Mouse (Mus musculus) stomach, postnatal 0 days (tissue): Measurements from ENCODE around the gene Hspa4. TPM values are rescaled to one million over a fixed set of nuclear protein-coding genes. Genes with fewer than 3 reads are reported as not detected.

Experiments used
- ATAC-seq: fragments of 200-750 bp; cut with Nextera tagmentation; 2 replicates; pipeline ENCODE4 v1.8.0; 2017; ENCODE audit not compliant: low FRiP score, low TSS enrichment
- DNase-seq: peaks from one replicate; pipeline ENCODE4 v3.0.0-alpha.2; 2016; ENCODE audit warnings: low spot score
- H3K27ac ChIP-seq: fragments of 300-500 bp; sonication (generic); replicated peaks from 2 replicates; pipeline ENCODE4 v1.5.1; 2014; ENCODE audit warnings: mild to moderate bottlenecking, control low read depth
- H3K27me3 ChIP-seq: fragments of 300-500 bp; sonication (generic); 2 replicates; pipeline ENCODE4 v1.6.1; 2014; ENCODE audit warnings: low read length; ENCODE audit not compliant: control insufficient read depth, insufficient read depth
- H3K36me3 ChIP-seq: fragments of 300-500 bp; sonication (generic); 2 replicates; pipeline ENCODE4 v1.6.1; 2014; ENCODE audit warnings: low read length, mixed read lengths; ENCODE audit not compliant: control insufficient read depth, insufficient read depth
- H3K4me1 ChIP-seq: fragments of 300-500 bp; sonication (generic); replicated peaks from 2 replicates; pipeline ENCODE4 v1.6.1; 2014; ENCODE audit warnings: antibody characterized with exemption; ENCODE audit not compliant: control insufficient read depth, insufficient read depth
- H3K4me2 ChIP-seq: fragments of 300-500 bp; sonication (generic); replicated peaks from 2 replicates; pipeline ENCODE4 v1.6.1; 2014; ENCODE audit warnings: low read depth, mild to moderate bottlenecking, control low read depth, moderate library complexity
- H3K4me3 ChIP-seq: fragments of 300-500 bp; sonication (generic); 2 replicates; pipeline ENCODE4 v1.5.1; 2014; ENCODE audit warnings: low read depth, low read length, control low read depth
- H3K9ac ChIP-seq: fragments of 300-500 bp; sonication (generic); 2 replicates; pipeline ENCODE4 v1.6.1; 2014; ENCODE audit warnings: mild to moderate bottlenecking, low read length, control low read depth, mixed read lengths
- H3K9me3 ChIP-seq: fragments of 300-500 bp; sonication (generic); 2 replicates; pipeline ENCODE4 v1.6.1; 2016; ENCODE audit warnings: low read length; ENCODE audit not compliant: control insufficient read depth
- CTCF ChIP-seq: IDR thresholded peaks from 2 replicates; pipeline ENCODE4 v1.5.1; 2016; ENCODE audit warnings: antibody characterized with exemption, low read depth, mild to moderate bottlenecking, moderate library complexity
- EP300 ChIP-seq: optimal IDR thresholded peaks from 2 replicates; pipeline ENCODE3; 2016; ENCODE audit warnings: antibody characterized with exemption
- WGBS: fragments of 180-500 bp; shearing (Covaris S2); extraction: QIAGEN DNeasy Blood & Tissue Kit; methylation state at CpG from one replicate; pipeline ENCODE4 v1.1.7; 2014; 5-methylcytosine and 5-hydroxymethylcytosine counted together
- polyA plus RNA-seq: library from polyadenylated mRNA; unstranded; fragments of >200 nt; fragmentation: Nextera tagmentation; extraction: Ambion mirVana; gene quantifications from 2 replicates; pipeline ENCODE4 v1.2.1, GENCODE M21; 2015

Gene Hspa4
- polyA plus RNA-seq, 1 experiment from 2014 or later: 59.9 TPM

DNA sequence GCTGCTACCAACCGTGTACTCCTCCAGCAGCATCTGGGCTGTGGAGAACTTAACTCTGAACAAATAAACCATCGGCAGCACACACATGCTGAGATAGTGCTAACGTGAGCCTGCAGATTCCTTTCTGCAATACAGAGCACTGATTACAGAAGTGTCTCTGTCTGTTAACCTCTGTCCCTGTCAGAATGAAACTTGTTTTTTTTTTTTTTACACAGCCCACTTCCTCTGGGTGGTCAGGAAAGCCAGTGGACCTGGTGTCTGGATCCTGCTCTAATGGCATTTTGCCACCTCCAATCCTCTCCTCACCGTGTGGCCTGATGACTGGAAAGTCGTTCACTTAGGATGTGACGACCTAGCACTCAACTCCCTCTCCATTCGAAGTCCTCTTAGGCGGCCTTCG lies 66.7 kb downstream of the Hspa4 start:
- ATAC-seq: no peak
- WGBS: 62% methylated on average over 9 of the region's 9 CpGs
- no peak overlapping the region for H3K27ac ChIP-seq

GRCm38 (mm10) chr11:53231836-53232235 lies 68.4 kb downstream of the Hspa4 start:
- no peak for ATAC-seq
- no peak overlapping the region for H3K27ac ChIP-seq
- TF ChIP-seq CTCF: no peak
- TF ChIP-seq EP300: no peak
- H3K36me3 ChIP-seq: no peaks in the 10 kb centered on the region
- H3K4me1 ChIP-seq: no peaks in the 10 kb centered on the region
- 73% methylated on average over 5 of the region's 5 CpGs for WGBS
- no peaks in the 10 kb centered on the region for H3K27me3 ChIP-seq
- no peak overlapping the region for H3K4me2 ChIP-seq
- no peak overlapping the region for H3K9ac ChIP-seq
- H3K4me3 ChIP-seq: no peak overlapping the region
- no peaks in the 10 kb centered on the region for H3K9me3 ChIP-seq
- DNase-seq: no peak

More for the DNA sequence above, 66.7 kb downstream of the Hspa4 start:
- Histone ChIP-seq H3K9me3 (no peaks in the 10 kb centered on the region), H3K36me3 (no peaks in the 10 kb centered on the region), H3K4me1 (no peaks in the 10 kb centered on the region), H3K9ac (no peak overlapping the region), H3K4me3 (no peak overlapping the region), H3K4me2 (no peak overlapping the region), H3K27me3 (no peaks in the 10 kb centered on the region)
- DNase-seq: no peak
- TF ChIP-seq CTCF: no peak
- no peak for TF ChIP-seq EP300

GRCm38 (mm10) chr11:53229011-53229410 lies 71.2 kb downstream of the Hspa4 start:
- WGBS: 73% methylated on average over 3 of the region's 3 CpGs
- H3K27me3 ChIP-seq: no peaks in the 10 kb centered on the region

GRCm38 (mm10) chr11:53210876-53211275 lies 89.4 kb downstream of the Hspa4 start:
- ATAC-seq (no peak), DNase-seq (no peak)
- H3K4me3 ChIP-seq: no peak overlapping the region
- 78% methylated on average over 9 of the region's 9 CpGs for WGBS
- H3K27ac ChIP-seq: no peak overlapping the region
- no peaks in the 10 kb centered on the region for H3K4me1 ChIP-seq
- TF ChIP-seq EP300 (no peak), CTCF (no peak)
- H3K36me3 ChIP-seq: no peaks in the 10 kb centered on the region
- H3K9me3 ChIP-seq: no peaks in the 10 kb centered on the region
- no peak overlapping the region for H3K9ac ChIP-seq
- no peak overlapping the region for H3K4me2 ChIP-seq
- no peaks in the 10 kb centered on the region for H3K27me3 ChIP-seq

More at GRCm38 (mm10) chr11:53229011-53229410, 71.2 kb downstream of the Hspa4 start:
- Histone ChIP-seq H3K36me3 (no peaks in the 10 kb centered on the region), H3K9me3 (no peaks in the 10 kb centered on the region), H3K9ac (no peak overlapping the region), H3K4me3 (no peak overlapping the region), H3K27ac (no peak overlapping the region), H3K4me2 (no peak overlapping the region), H3K4me1 (no peaks in the 10 kb centered on the region)
- no peak for ATAC-seq
- no peak for DNase-seq
- no peak for TF ChIP-seq EP300
- no peak for TF ChIP-seq CTCF

Other genes with a start within 250 kb of the Hspa4 start
- 11.6 and 12.4 TPM in 2 replicates for gene Zcchc10, start 24.2 kb upstream of the Hspa4 start, polyA plus RNA-seq
- gene Aff4, start 50.4 kb upstream of the Hspa4 start, polyA plus RNA-seq: 18.5 and 28.5 TPM in 2 replicates
- gene Leap2, start 122.7 kb upstream of the Hspa4 start, polyA plus RNA-seq: 0.19 and 0.75 TPM in 2 replicates
- gene Uqcrq, start 130.4 kb upstream of the Hspa4 start, polyA plus RNA-seq: 903 and 973 TPM in 2 replicates
- gene Gdf9, start 130.6 kb upstream of the Hspa4 start, polyA plus RNA-seq: 0.78 and 0.88 TPM in 2 replicates
- gene Gm10447, start 156.7 kb upstream of the Hspa4 start, polyA plus RNA-seq: 0.08 and 0.13 TPM in 2 replicates
- gene Shroom1, start 156.7 kb upstream of the Hspa4 start, polyA plus RNA-seq: 1.3 and 1.7 TPM in 2 replicates
- not detected in 2 replicates for gene Gm9837, start 170.0 kb upstream of the Hspa4 start, polyA plus RNA-seq
- gene Gm9945, start 179.7 kb upstream of the Hspa4 start, polyA plus RNA-seq: 0.11 TPM in 1 of 2 replicates, not detected in the other
- 0.91 and 1.1 TPM in 2 replicates for gene Sowaha, start 179.8 kb upstream of the Hspa4 start, polyA plus RNA-seq
- gene Sept8, start 218.8 kb upstream of the Hspa4 start, polyA plus RNA-seq: 21.2 and 21.5 TPM in 2 replicates